Mouse (Mus musculus) ES-E14 (cell line): ENCODE results near the gene Rfng. TPM values are rescaled to one million over a fixed set of nuclear protein-coding genes. Genes with fewer than 3 reads are reported as not detected.

Experiments
- DNase-seq: peaks from one replicate; pipeline ENCODE4 v3.0.0-alpha.2; 2013; ENCODE audit warnings: low read depth, low spot score
- H3K27ac ChIP-seq: 2 replicates; pipeline ENCODE4 v1.5.1; 2012; ENCODE audit warnings: low read depth, mild to moderate bottlenecking, low read length, moderate library complexity, mixed read lengths; ENCODE audit not compliant: poor library complexity, insufficient read depth, severe bottlenecking
- H3K36me3 ChIP-seq: 2 replicates; pipeline ENCODE4 v1.6.1; 2012; ENCODE audit warnings: mild to moderate bottlenecking, low read length, moderate library complexity, mixed read lengths; ENCODE audit not compliant: control insufficient read depth, poor library complexity, insufficient read depth, severe bottlenecking
- H3K4me1 ChIP-seq, 2 experiments: fragments of 150-350 bp in 1 of 2; sonication (generic) in 1 of 2; 2 replicates each; pipeline ENCODE4 v1.6.1; 2012; ENCODE audit warnings: low read length in 2 of 2, mild to moderate bottlenecking in 1 of 2, mixed read lengths in 1 of 2; ENCODE audit not compliant: control insufficient read depth in 2 of 2, insufficient read depth in 2 of 2, poor library complexity in 1 of 2
- H3K4me3 ChIP-seq, 2 experiments: fragments of 150-350 bp in 1 of 2; sonication (generic) in 1 of 2; 2 replicates each; pipeline ENCODE4 v1.5.1; 2012; ENCODE audit warnings: low read length in 2 of 2, low read depth in 1 of 2, mild to moderate bottlenecking in 1 of 2, mixed read lengths in 1 of 2; ENCODE audit not compliant: insufficient read depth in 1 of 2, poor library complexity in 1 of 2, severe bottlenecking in 1 of 2
- H3K9ac ChIP-seq: 2 replicates; pipeline ENCODE4 v1.6.1; 2012; ENCODE audit warnings: low read depth, mild to moderate bottlenecking, low read length, mixed read lengths; ENCODE audit not compliant: poor library complexity, insufficient read depth, severe bottlenecking
- H3K9me3 ChIP-seq: fragments of 150-350 bp; sonication (generic); 2 replicates; pipeline ENCODE4 v1.6.1; 2012; ENCODE audit warnings: low read depth, mild to moderate bottlenecking, low read length; ENCODE audit not compliant: control insufficient read depth, insufficient read depth
- CHD2 ChIP-seq: IDR thresholded peaks from 2 replicates; pipeline ENCODE4 v1.6.1; 2014; ENCODE audit warnings: mild to moderate bottlenecking, low read depth, low read length, inconsistent platforms
- HCFC1 ChIP-seq: IDR thresholded peaks from 2 replicates; pipeline ENCODE4 v1.6.1; 2012; ENCODE audit warnings: low read length, inconsistent platforms, borderline replicate concordance; ENCODE audit not compliant: insufficient read depth
- MAFK ChIP-seq: IDR thresholded peaks from 2 replicates; pipeline ENCODE4 v1.6.1; 2014; ENCODE audit warnings: mild to moderate bottlenecking, low read depth, low read length, inconsistent platforms; ENCODE audit not compliant: insufficient read depth
- ZC3H11A ChIP-seq: IDR thresholded peaks from 2 replicates; pipeline ENCODE4 v1.6.1; 2012; ENCODE audit warnings: low read depth, mild to moderate bottlenecking, inconsistent platforms, low read length, borderline replicate concordance
- ZNF384 ChIP-seq: IDR thresholded peaks from 2 replicates; pipeline ENCODE4 v1.6.1; 2012; ENCODE audit warnings: low read depth, low read length, inconsistent platforms
- in situ Hi-C, 2 experiments: fragments of 600-800 bp; cut with MboI; formaldehyde crosslinking; loops; one replicate each; pipeline ENCODE4 v1.15.1; 2025; ENCODE audit warnings: low sequenced_read_pairs in 2 of 2, inconsistent platforms in 1 of 2; ENCODE audit not compliant: unreplicated experiment in 2 of 2
- total RNA-seq: library from RNA; depleted of rRNA; stranded (reverse); fragments of 300-350 nt; gene quantifications from 2 replicates; pipeline ENCODE4 v1.2.3, GENCODE M21; 2012; rRNA removed

Gene Rfng
- total RNA-seq, 1 experiment, result 18.8 TPM

- no peak within 1 kb of the TSS for H3K4me3 ChIP-seq
- DNase-seq, result no peak
- H3K9ac ChIP-seq, result no peak within 1 kb of the TSS
- H3K27ac ChIP-seq, result no peak within 1 kb of the TSS
- no peaks in the 10 kb centered on the region for H3K36me3 ChIP-seq
- H3K4me1 ChIP-seq, result peaks cover 3 to 10% of the 10 kb centered on the region in 2 experiments; a peak in 1 of 4 replicates
- no peak for TF ChIP-seq CHD2
- no peak for TF ChIP-seq ZC3H11A
- TF ChIP-seq ZNF384, result no peak
- no peak for TF ChIP-seq MAFK
- TF ChIP-seq HCFC1, result no peak
- in situ Hi-C loops, result no loop called here
- H3K9me3 ChIP-seq, result no peaks in the 10 kb centered on the region
Observed at GRCm38 (mm10) chr11:120731858-120732680, 51.9 kb downstream of the Rfng start, which contains the start of gene Cbr2. Gene Cbr2, minus strand, starts transcription at chr11:120732114.

GRCm38 (mm10) chr11:120731395-120731794, 52.6 kb downstream of the Rfng start:
- peaks cover 3 to 8% of the 10 kb centered on the region in 2 experiments; a peak in 1 of 4 replicates for H3K4me1 ChIP-seq
- H3K9ac ChIP-seq, result no peak overlapping the region
- no peak for DNase-seq
- H3K9me3 ChIP-seq, result no peaks in the 10 kb centered on the region
- no peak overlapping the region for H3K27ac ChIP-seq
- H3K36me3 ChIP-seq, result no peaks in the 10 kb centered on the region
- TF ChIP-seq ZNF384 (no peak), CHD2 (no peak)
- in situ Hi-C loops, result no loop called here
- H3K4me3 ChIP-seq, result no peak overlapping the region

Other genes with a start within 250 kb of the Rfng start
- 18.9 and 20.2 TPM in 2 replicates for gene Mcrip1, start 234.5 kb downstream of the Rfng start, total RNA-seq
- not detected in 2 replicates for gene Ppp1r27, start 233.1 kb downstream of the Rfng start, total RNA-seq
- 904 and 977 TPM in 2 replicates for gene P4hb, start 211.0 kb downstream of the Rfng start, total RNA-seq
- 161 and 253 TPM in 2 replicates for gene Arhgdia, start 202.6 kb downstream of the Rfng start, total RNA-seq
- 300 and 397 TPM in 2 replicates for gene Alyref, start 185.8 kb downstream of the Rfng start, total RNA-seq
- 87.4 and 98.4 TPM in 2 replicates for gene Anapc11, start 185.8 kb downstream of the Rfng start, total RNA-seq
- 0.69 and 0.94 TPM in 2 replicates for gene Npb, start 175.7 kb downstream of the Rfng start, total RNA-seq
- gene Pcyt2, start 166.3 kb downstream of the Rfng start, total RNA-seq, result 88.6 and 188 TPM in 2 replicates
- gene Sirt7, start 159.0 kb downstream of the Rfng start, total RNA-seq, result 29.4 and 33.2 TPM in 2 replicates
- gene Mafg, start 150.6 kb downstream of the Rfng start, total RNA-seq, result 42.6 and 48.4 TPM in 2 replicates
- 19.0 and 19.6 TPM in 2 replicates for gene Pycr1, start 140.4 kb downstream of the Rfng start, total RNA-seq
- 0.63 TPM in 1 of 2 replicates, not detected in the other for gene Myadml2, start 136.0 kb downstream of the Rfng start, total RNA-seq
- 47.8 and 196 TPM in 2 replicates for gene Notum, start 123.0 kb downstream of the Rfng start, total RNA-seq
- gene Aspscr1, start 111.2 kb downstream of the Rfng start, total RNA-seq, result 85.2 and 144 TPM in 2 replicates
- gene Cenpx, start 70.5 kb downstream of the Rfng start, total RNA-seq, result 53.9 TPM in 2 replicates
- gene Lrrc45, start 70.3 kb downstream of the Rfng start, total RNA-seq, result 30.3 and 65.0 TPM in 2 replicates
- gene Rac3, start 62.7 kb downstream of the Rfng start, total RNA-seq, result 20.1 and 34.3 TPM in 2 replicates
- gene Dcxr, start 56.9 kb downstream of the Rfng start, total RNA-seq, result 43.6 and 66.6 TPM in 2 replicates
- gene Cbr2, start 52.1 kb downstream of the Rfng start, total RNA-seq, result not detected in 2 replicates
- gene Hmga1b, start 21.4 kb downstream of the Rfng start, total RNA-seq, result 184 and 244 TPM in 2 replicates
- 289 and 378 TPM in 2 replicates for gene Gps1, start 65 bp upstream of the Rfng start, total RNA-seq
- 101 and 124 TPM in 2 replicates for gene Dus1l, start 12.2 kb upstream of the Rfng start, total RNA-seq
- 210 and 251 TPM in 2 replicates for gene Fasn, start 40.3 kb upstream of the Rfng start, total RNA-seq
- gene Ccdc57, start 148.7 kb upstream of the Rfng start, total RNA-seq, result 1.8 and 3.0 TPM in 2 replicates
- 261 and 568 TPM in 2 replicates for gene Slc16a3, start 164.3 kb upstream of the Rfng start, total RNA-seq
- 50.8 and 60.7 TPM in 2 replicates for gene Csnk1d, start 207.1 kb upstream of the Rfng start, total RNA-seq